Mouse (Mus musculus) limb, embryonic 14.5 days (tissue): ENCODE measurements around the gene Rnf220. TPM values are rescaled to one million over a fixed set of nuclear protein-coding genes. Genes with fewer than 3 reads are reported as not detected.

Source experiments
- ATAC-seq: fragments of 200-750 bp; cut with Nextera tagmentation; 2 replicates; pipeline ENCODE4 v1.8.0; 2017; ENCODE audit warnings: low read depth, moderate number of reproducible peaks, moderate TSS enrichment; ENCODE audit not compliant: low FRiP score
- DNase-seq: peaks from one replicate; pipeline ENCODE4 v3.0.0-alpha.2; 2015; ENCODE audit warnings: low spot score
- H3K27ac ChIP-seq: fragments of 300-500 bp; sonication (generic); replicated peaks from 2 replicates; pipeline ENCODE4 v1.5.1; 2014; ENCODE audit warnings: low read depth, mild to moderate bottlenecking, low read length, moderate library complexity, mixed read lengths
- H3K27me3 ChIP-seq: fragments of 300-500 bp; sonication (generic); 2 replicates; pipeline ENCODE4 v1.6.1; 2014; ENCODE audit warnings: low read length, mixed read lengths; ENCODE audit not compliant: control insufficient read depth, insufficient read depth
- H3K36me3 ChIP-seq: fragments of 300-500 bp; sonication (generic); 2 replicates; pipeline ENCODE4 v1.6.1; 2014; ENCODE audit warnings: mild to moderate bottlenecking, low read length, moderate library complexity, mixed read lengths; ENCODE audit not compliant: control insufficient read depth, insufficient read depth
- H3K4me1 ChIP-seq: fragments of 300-500 bp; sonication (generic); 2 replicates; pipeline ENCODE4 v1.6.1; 2014; ENCODE audit warnings: antibody characterized with exemption, low read length, mixed read lengths; ENCODE audit not compliant: control insufficient read depth, insufficient read depth
- H3K4me2 ChIP-seq: fragments of 300-500 bp; sonication (generic); replicated peaks from 2 replicates; pipeline ENCODE4 v1.6.1; 2014; ENCODE audit warnings: low read depth, mild to moderate bottlenecking, low read length, moderate library complexity; ENCODE audit not compliant: severe bottlenecking
- H3K4me3 ChIP-seq: fragments of 300-500 bp; sonication (generic); replicated peaks from 2 replicates; pipeline ENCODE4 v1.5.1; 2014; ENCODE audit warnings: low read length
- H3K9ac ChIP-seq: fragments of 300-500 bp; sonication (generic); 2 replicates; pipeline ENCODE4 v1.6.1; 2014; ENCODE audit warnings: mild to moderate bottlenecking, low read depth, low read length, moderate library complexity; ENCODE audit not compliant: severe bottlenecking
- H3K9me3 ChIP-seq: fragments of 300-500 bp; sonication (generic); 2 replicates; pipeline ENCODE4 v1.6.1; 2016; ENCODE audit warnings: low read length; ENCODE audit not compliant: control insufficient read depth
- POLR2A ChIP-seq: fragments of 200-500 bp; IDR thresholded peaks from 2 replicates; pipeline ENCODE4 v1.8.0; 2012; ENCODE audit warnings: inconsistent platforms, mild to moderate bottlenecking, moderate library complexity, borderline replicate concordance; ENCODE audit not compliant: insufficient read depth, insufficient read length; ENCODE audit errors: extremely low read depth
- WGBS: fragments of 180-500 bp; shearing (Covaris S2); extraction: QIAGEN DNeasy Blood & Tissue Kit; methylation state at CpG from one replicate; pipeline ENCODE4 v1.1.7; 2014; 5-methylcytosine and 5-hydroxymethylcytosine counted together
- polyA plus RNA-seq, 2 experiments: library from polyadenylated mRNA; depleted of rRNA in 1 of 2; stranded (reverse) in 1 of 2; unstranded in 1 of 2; fragments of >200 nt; fragmentation: Nextera tagmentation in 1 of 2; extraction: Ambion mirVana in 1 of 2; gene quantifications; 2 replicates each; pipeline versions ENCODE4 v1.2.1 to v1.2.3; 2012 to 2014

Rnf220 gene
- 126 and 139 TPM in 2 replicates for polyA plus RNA-seq (2012; rRNA removed)
- polyA plus RNA-seq (2014; fragmentation: Nextera tagmentation; extraction: Ambion mirVana): 72.8 and 76.9 TPM in 2 replicates

- Histone ChIP-seq H3K9ac (peak within 1 kb of the TSS; percentile 77), H3K36me3 (no peaks in the 10 kb centered on the region), H3K9me3 (no peaks in the 10 kb centered on the region), H3K27ac (peak within 1 kb of the TSS; percentile 75), H3K4me2 (peak within 1 kb of the TSS; percentile 94), H3K4me1 (peaks cover 8% of the 10 kb centered on the region; the same call in 1 of the 2 replicates), H3K27me3 (0 out of 2 replicates have a peak, but pooled peaks cover 19% of the 10 kb centered on the region), H3K4me3 (peak within 1 kb of the TSS; percentile 50)
- ATAC-seq: peak; percentile 80
- peak; percentile 85 for DNase-seq
- 1% methylated on average over 40 of the region's 42 CpGs for WGBS
- peak; percentile 44; the same call in 1 of the 2 replicates for TF ChIP-seq POLR2A
These were observed at the start of gene Rnf220 for GRCm38 (mm10) chr4:117496482-117497165. Gene Rnf220 (minus strand): TSS chr4:117497052.

DNA sequence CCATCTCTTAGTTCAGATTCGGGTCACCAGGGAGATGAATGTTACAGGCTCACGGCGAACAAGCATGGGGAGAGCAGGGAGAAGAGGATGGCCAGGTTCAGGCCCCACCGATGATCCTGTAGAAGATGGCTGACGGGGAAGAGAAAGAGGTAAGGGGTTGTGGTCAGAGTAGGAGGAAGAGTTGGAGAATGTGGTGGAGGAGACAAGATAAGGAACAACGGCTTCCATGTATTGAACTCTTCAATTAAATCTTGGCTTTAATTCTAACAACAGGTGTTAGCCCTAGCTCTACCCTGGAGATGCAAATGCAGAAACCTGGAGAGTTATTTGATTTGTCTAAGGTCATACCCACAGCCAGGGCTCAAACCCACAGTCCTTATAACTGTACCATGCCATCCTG lies 49.8 kb upstream of the Rnf220 start:
- WGBS: 89% methylated on average over 6 of the region's 6 CpGs

GRCm38 (mm10) chr4:117545448-117545847 lies 48.6 kb upstream of the Rnf220 start:
- no peak for TF ChIP-seq POLR2A
- ATAC-seq (no peak), DNase-seq (no peak)
- Histone ChIP-seq H3K27ac (no peak overlapping the region), H3K27me3 (no peaks in the 10 kb centered on the region), H3K36me3 (no peaks in the 10 kb centered on the region), H3K4me3 (no peak overlapping the region), H3K4me1 (no peaks in the 10 kb centered on the region), H3K9ac (no peak overlapping the region), H3K9me3 (no peaks in the 10 kb centered on the region), H3K4me2 (no peak overlapping the region)
- 85% methylated on average over 3 of the region's 3 CpGs for WGBS

More for the DNA sequence above, 49.8 kb upstream of the Rnf220 start:
- Histone ChIP-seq H3K36me3 (no peaks in the 10 kb centered on the region), H3K4me3 (no peak overlapping the region), H3K4me1 (peaks cover 8% of the 10 kb centered on the region), H3K9ac (no peak overlapping the region), H3K9me3 (no peaks in the 10 kb centered on the region), H3K27me3 (no peaks in the 10 kb centered on the region), H3K4me2 (no peak overlapping the region), H3K27ac (no peak overlapping the region)
- no peak for ATAC-seq
- no peak for DNase-seq
- TF ChIP-seq POLR2A: no peak

DNA sequence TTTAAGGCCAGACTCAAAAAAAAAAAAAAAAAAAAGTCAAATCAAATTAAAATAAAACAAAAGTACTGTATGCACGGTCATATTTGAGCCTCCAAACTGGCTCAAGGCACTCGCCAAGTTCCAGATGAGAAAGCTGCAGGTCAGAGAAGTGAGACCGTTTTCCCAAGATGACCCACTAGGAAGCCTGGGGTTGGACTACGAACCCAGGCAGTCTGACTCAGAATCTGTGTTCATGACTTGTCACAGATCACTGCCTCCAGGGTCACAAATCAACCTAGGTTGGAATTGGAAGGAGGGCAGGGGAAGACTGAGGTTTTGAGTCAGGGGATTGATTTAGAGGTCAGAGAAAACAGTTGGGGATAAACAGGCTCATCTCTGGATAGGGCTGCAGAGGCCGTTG lies 43.7 kb upstream of the Rnf220 start:
- no peak for ATAC-seq
- H3K27ac ChIP-seq: no peak overlapping the region
- no peaks in the 10 kb centered on the region for H3K9me3 ChIP-seq
- 67% methylated on average over 5 of the region's 5 CpGs for WGBS
- no peaks in the 10 kb centered on the region for H3K36me3 ChIP-seq
- no peak for DNase-seq
- H3K4me1 ChIP-seq: no peaks in the 10 kb centered on the region
- no peak overlapping the region for H3K4me2 ChIP-seq
- no peak overlapping the region for H3K4me3 ChIP-seq
- H3K27me3 ChIP-seq: no peaks in the 10 kb centered on the region
- no peak for TF ChIP-seq POLR2A
- H3K9ac ChIP-seq: no peak overlapping the region

GRCm38 (mm10) chr4:117539329-117539980 lies 42.6 kb upstream of the Rnf220 start:
- no peak for TF ChIP-seq POLR2A
- Histone ChIP-seq H3K4me2 (no peak overlapping the region), H3K4me3 (no peak overlapping the region), H3K9me3 (no peaks in the 10 kb centered on the region), H3K36me3 (no peaks in the 10 kb centered on the region), H3K4me1 (no peaks in the 10 kb centered on the region), H3K27ac (no peak overlapping the region), H3K27me3 (no peaks in the 10 kb centered on the region), H3K9ac (no peak overlapping the region)
- ATAC-seq (no peak), DNase-seq (no peak)
- WGBS: 60% methylated on average over 8 of the region's 8 CpGs
